Mouse (Mus musculus): ENCODE measurements around the gene Haus4.

Gene Haus4

DNA sequence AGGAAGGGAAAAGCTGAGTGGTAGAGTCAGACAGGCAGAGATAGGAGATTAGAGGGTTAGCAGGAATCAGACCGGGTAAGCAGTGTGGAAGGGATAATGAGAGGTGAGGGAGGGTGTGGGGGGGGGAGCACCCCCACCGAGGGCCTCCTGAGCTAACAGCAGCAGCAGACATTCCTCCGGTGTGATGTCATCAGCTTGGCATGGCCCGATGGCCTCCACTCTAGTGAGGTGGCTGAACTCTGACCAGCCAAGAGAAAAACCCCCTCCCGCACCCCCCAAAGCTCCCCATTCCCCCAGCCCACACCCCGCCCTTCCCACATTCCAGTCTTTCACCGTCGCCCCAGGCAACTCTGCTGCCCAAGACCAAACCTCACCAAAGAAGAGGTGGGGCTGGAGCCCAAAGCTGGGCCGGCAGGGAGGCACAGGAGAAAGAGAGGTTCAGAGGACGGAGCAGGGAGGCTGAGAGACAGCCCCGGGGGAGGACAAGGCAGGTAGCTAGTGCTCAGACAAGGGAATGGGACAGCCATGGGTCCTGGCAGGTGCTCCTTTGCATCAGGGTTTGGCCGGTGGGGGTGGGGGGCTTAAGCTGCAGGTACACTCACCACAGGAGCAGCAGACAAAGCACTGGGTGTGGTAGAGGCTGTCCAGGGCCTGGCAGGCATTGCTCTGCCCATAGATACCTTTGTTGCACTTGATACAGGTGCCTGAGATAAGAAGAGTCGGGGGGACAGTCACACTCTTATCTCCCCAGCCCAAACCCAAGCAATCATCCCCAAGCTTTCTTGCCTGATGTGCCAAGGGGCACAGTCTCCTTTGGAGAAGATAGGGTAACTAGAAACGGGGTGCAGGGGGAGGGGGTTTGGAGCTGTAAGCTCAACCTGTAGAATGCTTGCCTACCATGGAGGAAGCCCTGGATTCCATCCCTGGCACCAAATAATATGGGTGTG, 18.6 kb upstream of the Haus4 start:
- DNase-seq (ENCODE audit: low spot score in 2 of 2) = no peak

DNA sequence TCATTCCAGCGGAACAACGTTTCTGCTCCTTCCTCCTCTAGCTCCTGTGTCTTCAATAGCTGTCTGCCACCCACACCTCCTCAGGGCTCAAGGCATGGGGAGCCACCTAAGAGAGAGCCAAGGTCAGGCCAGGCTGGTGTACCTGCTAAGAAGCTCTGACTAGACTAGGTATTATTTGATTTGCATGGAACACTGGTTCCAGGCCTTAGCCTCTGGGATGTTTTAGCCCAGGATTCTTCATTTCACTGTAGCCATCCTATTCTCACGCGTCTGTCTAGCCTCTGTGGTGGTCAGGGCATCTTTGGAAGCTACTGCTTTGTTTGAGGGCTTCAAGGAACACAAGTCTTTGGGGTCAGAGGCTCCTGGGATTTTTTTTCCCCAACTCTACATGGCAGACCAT, 17.7 kb upstream of the Haus4 start:
- DNase-seq (ENCODE audit: low spot score in 2 of 2) = no peak

DNA sequence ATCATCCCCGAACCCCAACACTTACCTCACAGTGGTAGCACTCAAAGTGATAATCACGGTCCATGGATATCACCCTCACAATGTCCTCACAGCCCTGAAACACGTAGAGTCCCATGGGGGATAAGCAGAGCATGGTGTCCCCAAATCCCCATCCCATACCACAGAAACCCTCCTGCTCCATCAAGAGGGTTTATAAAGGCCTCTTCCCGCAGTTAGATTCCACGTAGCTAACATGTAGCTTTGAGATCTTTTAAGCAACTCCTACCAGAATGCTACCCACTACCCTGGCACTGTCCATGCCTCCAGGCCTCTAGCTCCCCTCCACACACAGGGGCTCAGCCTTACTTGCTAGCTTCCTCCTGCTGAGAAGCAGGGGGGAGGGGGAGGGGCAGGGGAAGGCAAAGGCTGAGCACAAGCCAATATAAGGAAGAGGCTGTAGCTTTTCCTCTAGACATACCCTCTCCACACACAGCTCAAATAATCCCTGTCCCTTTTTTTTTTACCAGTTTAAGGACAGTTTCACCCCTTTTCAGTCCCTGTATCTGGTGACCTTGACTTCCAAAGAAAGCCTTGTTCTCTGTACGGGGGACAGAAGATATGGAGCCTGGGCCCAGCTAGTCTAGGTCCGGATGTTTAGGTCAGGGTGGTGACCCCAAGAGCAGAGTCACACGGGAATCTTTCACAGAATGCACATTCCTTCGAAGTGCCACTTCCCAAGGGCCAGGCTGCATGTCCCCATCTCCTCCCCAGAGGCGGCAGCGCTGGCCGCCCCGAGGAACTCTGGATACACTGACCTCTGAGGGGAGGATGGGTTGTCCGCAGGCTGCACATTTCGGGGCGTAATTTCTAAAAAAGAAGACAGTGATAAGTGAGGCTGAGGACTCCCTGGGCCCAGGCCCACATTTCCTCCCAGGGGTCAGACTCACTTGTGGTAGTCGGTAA, 15.3 kb upstream of the Haus4 start:
- no peak for DNase-seq (ENCODE audit: low spot score in 2 of 2)

DNA sequence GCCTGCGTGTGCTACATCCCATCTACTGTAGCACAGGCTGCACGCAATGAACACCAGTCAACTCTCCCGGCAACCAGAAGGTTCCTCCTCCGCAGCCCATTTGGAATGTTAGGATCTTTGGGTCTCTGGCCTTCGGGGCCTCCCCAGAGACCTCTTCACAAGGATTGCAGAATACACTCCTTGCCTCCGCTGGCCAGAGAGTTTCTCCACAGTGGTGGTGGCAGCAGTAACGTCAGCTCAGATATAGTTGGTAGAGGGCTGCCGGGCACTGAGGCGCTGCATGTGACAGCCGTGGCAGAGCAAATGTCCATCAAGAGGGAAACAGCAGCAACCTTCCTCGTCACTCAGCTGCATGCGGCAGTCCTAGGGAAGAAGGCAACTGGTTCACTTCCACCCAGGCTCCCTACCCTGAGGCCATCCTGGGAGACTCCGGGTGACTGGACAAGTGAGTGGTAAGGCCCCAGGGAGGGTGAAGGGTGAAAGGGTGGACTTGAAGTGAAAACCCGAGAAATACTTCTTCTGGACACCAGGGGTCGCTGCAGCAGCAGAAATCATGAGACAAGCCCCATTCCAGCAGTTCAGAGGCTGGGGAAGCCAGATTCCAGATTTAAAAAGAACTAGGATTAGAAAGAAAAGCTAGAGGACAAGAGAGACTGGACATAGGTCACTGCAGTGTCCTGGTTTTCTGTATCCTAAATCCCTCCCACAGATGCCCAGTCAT, 14.4 kb upstream of the Haus4 start:
- DNase-seq (ENCODE audit: low spot score in 2 of 2) = peak; percentile 40 to 65

DNA sequence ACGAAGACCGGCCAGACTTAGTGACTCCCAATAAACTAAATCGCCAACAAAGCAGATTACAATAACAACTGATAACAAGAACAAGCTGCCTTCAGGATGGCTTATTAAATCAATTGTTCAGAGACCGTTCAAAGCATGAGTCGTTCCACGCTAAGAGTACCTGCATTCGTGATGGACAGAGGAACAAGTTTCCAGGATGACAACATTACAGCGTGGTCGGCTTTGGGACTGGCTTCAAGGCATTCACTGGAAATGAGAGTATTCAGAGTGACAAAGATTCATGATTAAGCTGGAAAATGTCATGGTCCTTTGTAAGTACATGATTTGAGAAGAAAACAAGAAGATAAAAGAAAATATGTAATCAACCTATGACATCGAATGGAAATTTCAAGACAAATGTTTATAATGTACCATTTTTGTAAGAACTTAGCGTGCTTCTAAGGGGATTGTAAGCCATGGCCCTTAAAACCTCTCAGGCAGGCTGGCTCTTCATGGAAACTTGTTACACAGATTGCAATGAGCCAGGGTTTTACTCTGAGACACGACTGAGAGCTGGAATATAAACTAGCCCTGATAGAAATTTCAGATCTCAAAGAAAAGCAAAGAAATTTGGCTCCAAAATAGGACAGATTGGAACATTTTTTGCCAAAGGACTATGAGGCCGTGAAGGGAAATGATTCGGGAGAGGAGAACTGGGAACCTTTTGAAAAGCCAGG, 6.3 kb upstream of the Haus4 start:
- no peak for DNase-seq (ENCODE audit: low spot score in 2 of 2)

DNA sequence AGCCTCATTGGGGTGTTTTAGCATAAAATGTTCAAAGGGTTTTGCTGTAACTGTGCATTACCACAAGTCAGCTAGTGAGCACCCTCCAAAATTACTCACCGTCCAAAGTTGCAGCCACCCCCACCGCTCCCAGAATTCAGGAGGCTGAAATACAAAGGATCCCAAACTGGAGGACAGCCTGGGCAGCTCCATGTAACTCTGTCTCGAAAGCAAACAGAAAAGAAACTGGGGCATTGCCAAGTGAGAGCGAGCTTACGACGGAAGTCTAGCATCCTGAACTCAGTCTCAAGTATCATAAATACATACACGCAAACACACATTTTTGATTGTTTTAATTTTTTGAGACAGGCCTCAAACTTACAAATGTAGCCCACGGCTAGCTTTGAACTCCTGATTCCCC, 2.9 kb upstream of the Haus4 start:
- DNase-seq (ENCODE audit: low spot score in 2 of 2) = no peak

DNA sequence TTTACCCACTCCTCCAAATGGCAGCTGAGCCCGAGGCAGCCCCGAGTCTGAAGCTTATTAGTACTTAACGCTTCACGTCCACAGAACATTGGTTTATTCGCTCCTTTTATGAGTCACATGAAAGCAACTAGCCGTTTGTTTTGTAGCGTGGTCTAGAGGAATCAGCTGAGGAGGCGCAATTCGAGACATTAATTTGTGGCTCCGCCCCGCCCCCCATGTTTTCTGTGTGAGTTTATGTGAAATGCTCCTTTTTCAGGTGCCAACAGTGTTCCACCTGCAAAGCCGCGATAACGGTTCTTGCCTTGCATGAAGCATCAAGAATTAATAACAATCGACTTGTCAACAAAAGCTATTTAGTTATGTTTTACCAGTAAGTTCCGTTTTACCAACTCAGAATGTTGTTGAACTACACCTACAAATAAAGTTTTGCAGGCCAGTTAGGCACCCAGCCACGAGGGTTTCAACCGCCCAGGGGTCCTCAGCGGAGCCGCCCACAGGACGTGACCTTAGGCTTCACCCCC, 902 bp downstream of the Haus4 start:
- DNase-seq (ENCODE audit: low spot score in 2 of 2) = no peak

DNA sequence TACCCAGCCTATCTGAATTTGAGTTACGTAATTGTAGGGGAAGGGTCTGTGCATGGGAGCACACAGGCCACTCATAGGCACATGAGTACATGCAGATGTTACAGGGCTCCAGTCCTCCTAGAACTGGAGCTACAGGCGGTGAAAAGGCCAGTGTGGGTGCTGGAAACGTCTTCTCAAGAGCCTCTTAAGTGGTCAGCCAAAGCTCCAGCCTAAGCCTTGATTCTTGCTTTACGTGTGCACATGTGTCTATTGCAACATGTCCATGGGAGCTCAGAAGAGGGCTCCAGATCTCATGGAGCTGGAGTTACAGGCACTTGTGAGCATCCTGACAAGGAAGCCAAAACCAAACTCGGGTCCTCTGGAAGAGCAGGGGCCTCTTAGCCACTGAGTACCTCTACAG, 9.7 kb downstream of the Haus4 start:
- DNase-seq (ENCODE audit: low spot score in 2 of 2) = no peak

DNA sequence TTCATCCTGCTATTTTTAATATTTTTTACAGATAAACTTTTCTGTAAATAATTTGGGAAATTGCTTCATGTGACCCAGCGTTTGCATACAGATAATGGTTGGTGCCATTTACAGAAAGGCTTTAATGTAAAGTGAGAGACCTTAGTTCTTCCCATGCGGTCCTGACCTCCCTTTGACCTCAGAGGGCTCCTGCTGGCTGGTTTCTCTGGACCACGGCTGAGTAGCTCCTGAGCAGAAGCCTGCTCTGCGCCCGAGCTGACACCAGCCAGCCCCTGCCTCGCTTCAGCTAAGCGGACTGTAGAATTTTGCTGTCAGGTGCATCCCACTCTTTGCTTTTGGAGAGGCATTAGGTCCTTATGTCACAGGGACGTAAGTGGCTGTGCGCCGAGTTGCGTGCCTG, 13.6 kb downstream of the Haus4 start:
- DNase-seq (ENCODE audit: low spot score in 2 of 2) = no peak

DNA sequence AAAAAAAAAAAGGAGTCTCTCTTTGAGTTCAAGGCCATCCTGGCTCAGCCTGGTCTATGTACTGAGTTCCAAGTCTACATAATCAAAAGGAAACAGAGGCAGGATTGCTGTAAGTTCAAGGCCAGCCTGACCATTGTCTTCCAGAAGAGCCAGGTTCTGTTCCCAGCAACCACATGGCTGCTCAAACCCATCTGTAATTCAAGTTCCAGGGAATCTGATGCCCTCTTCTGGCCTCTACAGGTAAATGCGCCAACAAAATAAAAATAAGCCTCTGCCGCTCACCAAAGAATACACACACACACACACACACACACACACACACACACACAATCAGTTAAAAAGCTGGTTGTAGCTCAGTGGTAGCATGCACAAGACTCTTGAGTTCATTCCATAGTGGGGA, 15.8 kb downstream of the Haus4 start:
- DNase-seq (ENCODE audit: low spot score in 2 of 2) = no peak

DNA sequence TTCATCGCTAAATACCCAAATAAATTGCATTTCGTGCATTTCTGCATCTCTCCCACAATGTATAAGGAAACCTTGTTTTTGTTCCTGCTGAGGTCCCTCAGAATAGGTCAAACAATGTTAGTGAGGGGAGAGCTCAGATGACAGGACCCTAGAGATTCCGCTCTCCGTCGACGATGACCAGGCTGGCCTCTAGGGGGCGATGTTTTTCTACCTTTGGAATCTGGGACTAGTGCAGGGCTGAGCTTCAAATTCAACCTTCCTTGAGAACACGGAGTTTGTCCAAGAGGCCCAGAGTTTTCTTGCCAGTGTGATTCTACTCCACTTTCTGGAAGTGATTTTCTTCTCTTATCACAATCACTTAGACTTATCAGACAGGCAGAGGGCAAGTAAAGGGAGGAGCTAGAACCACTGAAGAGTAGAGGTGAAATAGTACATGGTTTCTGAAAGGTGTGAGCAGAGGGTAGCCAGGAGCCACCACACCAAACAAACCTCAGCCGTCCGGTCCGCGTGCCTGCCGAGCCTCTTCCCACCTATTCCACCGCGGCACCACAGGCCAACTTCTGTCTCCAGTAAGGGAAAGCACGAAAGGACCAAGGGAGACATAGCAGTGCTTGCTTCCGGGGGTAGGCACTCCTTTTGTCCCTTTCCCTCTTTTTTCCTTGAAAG, 25.8 kb downstream of the Haus4 start:
- DNase-seq (ENCODE audit: low spot score in 2 of 2) = peak; percentile 74 to 93

DNA sequence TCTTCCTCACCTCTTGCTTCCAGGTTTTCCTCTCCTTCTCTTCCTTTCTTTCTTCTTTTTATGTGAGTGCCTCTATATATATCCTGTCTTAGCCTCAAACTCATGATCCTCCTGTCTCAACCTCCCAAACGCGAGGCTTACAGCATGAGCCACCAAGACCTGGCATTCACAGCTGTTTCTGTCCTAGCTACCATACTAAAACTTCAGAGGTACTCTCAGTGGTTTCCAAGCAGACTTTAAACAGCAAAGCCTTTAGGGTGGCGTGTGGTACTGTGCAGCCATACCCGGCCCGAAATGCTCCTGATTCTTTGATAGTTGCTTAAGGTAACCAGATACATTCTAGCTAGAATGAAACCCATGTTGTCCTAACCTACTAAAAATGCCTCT, 26.4 kb downstream of the Haus4 start:
- no peak for DNase-seq (ENCODE audit: low spot score in 2 of 2)

DNA sequence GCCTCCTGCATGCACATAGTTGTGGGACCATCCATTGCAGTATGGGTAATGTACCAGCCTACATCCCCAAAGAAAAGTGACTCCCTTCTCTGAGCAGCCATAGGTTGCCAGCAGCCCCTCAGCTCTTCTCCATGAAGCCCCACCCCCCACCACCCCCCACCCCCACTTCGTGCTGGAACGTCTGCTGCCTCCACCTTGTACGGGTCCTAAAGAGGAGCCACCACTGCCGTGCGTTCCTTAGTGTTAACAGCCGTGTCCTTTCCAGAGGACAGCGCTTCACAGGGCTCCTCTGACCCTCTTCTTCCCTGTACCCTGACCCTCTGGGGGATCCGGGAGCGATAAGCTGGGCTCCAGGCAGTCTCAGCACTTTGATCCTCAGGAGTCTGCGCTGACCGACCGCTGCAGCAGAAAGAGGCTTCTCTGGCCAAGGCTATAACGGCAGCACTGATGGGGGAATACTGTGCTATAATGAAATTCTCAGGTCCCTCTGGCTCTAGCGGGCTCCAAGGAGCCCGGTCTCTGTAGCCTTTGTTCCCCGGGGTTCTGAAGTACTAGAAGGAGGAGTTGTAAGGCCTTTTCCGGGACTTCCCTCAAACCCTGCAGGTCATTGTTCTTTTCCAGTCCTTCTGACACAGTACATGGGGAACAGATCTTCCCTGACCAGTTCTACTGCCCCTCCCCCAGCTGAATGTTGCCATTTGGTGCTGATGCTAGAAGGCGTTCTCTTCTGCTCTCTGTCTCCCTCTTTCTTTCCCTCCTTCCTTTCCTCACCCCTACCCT, 27.0 kb downstream of the Haus4 start:
- no peak for DNase-seq (ENCODE audit: low spot score in 2 of 2)

DNA sequence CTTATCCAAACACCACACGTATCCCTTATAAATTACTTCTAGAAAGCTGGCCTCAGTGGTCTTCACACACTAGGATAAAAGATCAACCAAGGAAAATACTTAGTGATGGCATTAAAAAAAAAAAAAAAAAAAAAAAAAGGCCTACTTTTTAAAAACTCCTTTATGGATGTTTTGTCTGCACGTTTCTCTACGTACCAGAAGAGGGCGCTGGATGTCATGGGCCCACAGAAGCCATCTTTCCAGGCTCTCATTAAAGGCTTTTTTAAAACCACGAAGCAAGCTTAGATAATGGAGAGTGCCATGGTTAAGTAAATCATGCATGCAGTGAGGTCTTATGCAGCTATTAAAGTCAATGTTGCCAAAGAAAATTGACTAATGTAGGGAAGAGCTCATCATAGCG, 30.8 kb downstream of the Haus4 start:
- DNase-seq (ENCODE audit: low spot score in 2 of 2) = no peak

DNA sequence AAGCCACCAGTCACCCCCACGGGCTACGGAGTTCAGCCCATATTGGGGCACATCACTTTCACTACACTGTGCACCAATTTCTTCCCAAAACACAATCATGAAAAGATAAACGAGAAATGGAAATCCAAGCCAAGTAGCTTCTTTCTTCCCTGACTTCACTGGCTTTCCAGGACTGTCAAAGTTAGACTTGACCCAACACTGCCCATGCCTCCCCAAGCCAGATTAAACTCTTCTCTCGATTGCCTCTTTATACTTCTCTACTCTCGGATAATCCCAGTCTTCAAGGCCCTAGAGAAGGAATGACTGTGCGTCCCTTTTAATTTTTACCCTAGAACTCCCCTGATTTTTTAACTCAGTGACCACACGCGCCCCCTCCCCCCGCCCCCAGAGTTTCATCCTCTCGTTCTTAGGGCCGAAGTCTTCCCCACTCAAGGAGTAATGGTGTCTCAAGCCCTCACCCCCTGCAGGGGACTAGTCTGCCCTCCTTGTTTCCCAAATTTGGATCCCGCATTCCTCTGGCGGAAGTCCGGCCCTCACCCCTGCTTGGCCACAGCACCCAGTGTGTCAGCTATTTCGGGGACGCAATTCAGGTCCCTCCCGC, 37.6 kb downstream of the Haus4 start:
- no peak for DNase-seq (ENCODE audit: low spot score in 2 of 2)

DNA sequence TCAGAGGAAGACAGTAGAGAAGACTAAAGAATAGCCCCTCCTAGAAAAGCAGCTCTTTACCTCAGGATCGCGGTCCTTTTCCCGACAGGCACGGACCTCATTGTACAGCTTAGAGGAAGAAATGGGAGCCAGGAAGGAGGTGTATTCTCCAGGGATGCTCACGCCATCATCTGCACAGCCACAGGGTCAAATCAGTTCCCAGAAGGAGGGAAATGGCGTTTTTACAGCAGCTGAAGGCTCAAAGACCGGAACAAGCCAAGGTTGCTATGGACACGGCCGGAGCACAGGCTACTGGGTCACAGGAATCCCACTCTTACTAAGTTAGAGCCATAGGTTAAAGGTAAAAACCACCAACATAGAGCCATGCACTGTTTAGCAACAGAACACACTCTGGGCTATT, 44.6 kb downstream of the Haus4 start:
- DNase-seq (ENCODE audit: low spot score in 2 of 2) = no peak

DNA sequence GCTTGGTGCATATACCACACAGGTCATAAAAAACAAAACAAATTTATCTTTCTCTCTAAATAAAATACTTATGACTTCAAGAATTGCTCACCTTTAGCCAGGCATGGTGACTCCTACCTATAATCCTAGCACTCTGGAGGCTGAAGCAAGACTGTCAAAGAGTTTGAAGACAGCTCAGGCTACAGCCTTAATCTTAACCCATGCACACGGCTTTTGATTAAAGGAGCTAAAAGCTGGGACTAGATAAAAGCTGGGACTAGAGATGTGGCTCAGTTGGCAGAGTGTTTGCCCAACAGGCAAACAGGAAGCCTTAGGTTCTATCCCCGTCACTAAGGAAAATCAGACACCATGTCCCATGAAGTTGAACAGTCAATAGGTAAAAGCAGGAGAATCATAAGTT, 51.3 kb downstream of the Haus4 start:
- DNase-seq (ENCODE audit: low spot score in 2 of 2) = no peak

DNA sequence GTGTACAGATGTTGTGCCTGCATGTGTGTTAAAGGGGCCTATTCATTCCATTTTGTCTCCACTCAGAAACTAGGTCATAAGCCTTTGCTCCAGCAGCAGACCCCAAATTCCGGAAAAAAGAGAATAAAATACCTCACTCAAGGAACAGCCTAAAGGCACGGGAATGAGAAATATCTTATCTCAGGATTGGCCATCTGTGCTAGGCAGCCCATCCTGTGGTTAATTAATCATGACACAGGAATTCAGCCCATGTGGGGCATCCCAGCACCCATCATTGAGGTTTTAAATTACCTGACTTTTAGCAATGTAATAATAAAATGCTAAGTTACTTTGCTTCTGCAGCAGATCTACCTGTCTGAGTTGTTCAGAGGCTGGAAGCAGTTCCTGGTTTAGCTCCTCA, 53.1 kb downstream of the Haus4 start:
- no peak for DNase-seq (ENCODE audit: low spot score in 2 of 2)

DNA sequence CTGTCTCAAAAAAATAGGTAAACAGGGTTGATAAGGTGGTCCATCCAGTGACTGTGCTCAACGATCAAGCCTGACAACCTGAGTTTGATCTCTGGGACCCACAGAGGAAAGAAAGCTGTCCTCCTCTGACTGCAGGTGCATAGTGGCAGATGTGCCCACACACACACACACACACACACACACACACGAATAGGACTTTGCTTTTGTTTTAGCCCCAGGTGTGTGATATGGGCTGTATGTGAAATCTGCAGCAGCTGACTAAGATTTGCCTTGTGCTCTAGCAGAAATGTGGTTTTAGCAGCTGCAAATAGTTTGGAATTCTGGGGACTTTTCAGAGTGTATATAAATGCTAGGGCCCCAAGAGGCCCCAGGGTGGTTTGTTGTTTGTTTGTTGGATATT, 55.1 kb downstream of the Haus4 start:
- DNase-seq (ENCODE audit: low spot score in 2 of 2) = peak; percentile 59 to 64

Data from thymus, postnatal 10 days (tissue).